Mouse (Mus musculus) myocyte (in vitro differentiated cells): ENCODE measurements around the gene Prps1l3.

Experiments
- E2F4 ChIP-seq: IDR thresholded peaks from one replicate; pipeline ENCODE4 v1.6.1; 2011; ENCODE audit warnings: mild to moderate bottlenecking, control low read depth, moderate library complexity; ENCODE audit not compliant: insufficient read depth
- MAX ChIP-seq: IDR thresholded peaks from one replicate; pipeline ENCODE4 v1.6.1; 2011; ENCODE audit warnings: low read depth, mild to moderate bottlenecking, control low read depth
- MYOD1 ChIP-seq, 3 experiments: IDR thresholded peaks; one replicate each; pipeline ENCODE4 v1.6.1; 2011; ENCODE audit warnings: control low read depth in 2 of 3, low read depth in 2 of 3, mild to moderate bottlenecking in 2 of 3, moderate library complexity in 1 of 3; ENCODE audit not compliant: insufficient read length in 2 of 3, control insufficient read depth in 1 of 3
- MYOG ChIP-seq, 3 experiments: IDR thresholded peaks; one replicate each; pipeline ENCODE4 v1.6.1; 2011; ENCODE audit warnings: control low read depth in 2 of 3, low read depth in 2 of 3, mild to moderate bottlenecking in 2 of 3; ENCODE audit not compliant: insufficient read length in 2 of 3, control insufficient read depth in 1 of 3, insufficient read depth in 1 of 3
- POLR2A ChIP-seq: IDR thresholded peaks from one replicate; pipeline ENCODE4 v1.6.1; 2011; ENCODE audit warnings: low read depth, mild to moderate bottlenecking, control low read depth, moderate library complexity; ENCODE audit not compliant: insufficient read length
- POLR2AphosphoS2 ChIP-seq: IDR thresholded peaks from one replicate; pipeline ENCODE4 v1.6.1; 2011; ENCODE audit warnings: low read depth, control low read depth; ENCODE audit not compliant: insufficient read length
- REST ChIP-seq: IDR thresholded peaks from one replicate; pipeline ENCODE4 v1.6.1; 2011; ENCODE audit warnings: mild to moderate bottlenecking, control low read depth, moderate library complexity; ENCODE audit not compliant: insufficient read depth, insufficient read length
- USF1 ChIP-seq: IDR thresholded peaks from one replicate; pipeline ENCODE4 v1.6.1; 2011; ENCODE audit warnings: low read depth, mild to moderate bottlenecking, control low read depth, moderate library complexity

- no peak for TF ChIP-seq E2F4
- TF ChIP-seq POLR2A: no peak
- TF ChIP-seq REST: no peak
- no peak for TF ChIP-seq USF1
- TF ChIP-seq MYOG (IDR thresholded peaks at IDR 0.05; ENCODE audit: control insufficient read depth in 1 of 3, insufficient read depth in 1 of 3, insufficient read length in 2 of 3, low read depth in 2 of 3): no peak
- no peak for TF ChIP-seq MYOD1 (IDR thresholded peaks at IDR 0.05; ENCODE audit: control insufficient read depth in 1 of 3, insufficient read length in 2 of 3, low read depth in 2 of 3)
- TF ChIP-seq MAX: no peak
- no peak for TF ChIP-seq POLR2AphosphoS2
These were observed 2.4 kb upstream of the Prps1l3 start for GRCm38 (mm10) chr12:57227776-57228175.
